Mouse (Mus musculus): Measurements from ENCODE around the gene Ift81. TPM values are rescaled to one million over a fixed set of nuclear protein-coding genes. Genes with fewer than 3 reads are reported as not detected.
A peak's percentile ranks its signal among the peaks of the same experiment; 100 is the strongest.

The Ift81 gene
- polyA plus RNA-seq, 1 experiment from 2014 or later = 39.6 TPM

GRCm38 (mm10) chr5:122645290-122645689, 31.0 kb upstream of the Ift81 start:
- no peak overlapping the region for H3K4me3 ChIP-seq
- WGBS = 90% methylated on average over 6 of the region's 6 CpGs
- no peak for DNase-seq (ENCODE audit: low spot score)
- no peak overlapping the region for H3K27ac ChIP-seq
- peaks cover 15% of the 10 kb centered on the region for H3K4me1 ChIP-seq (replicated peaks)
- no peaks in the 10 kb centered on the region for H3K36me3 ChIP-seq
- H3K27me3 ChIP-seq (ENCODE audit: insufficient read depth, poor library complexity, severe bottlenecking) = peaks cover 3% of the 10 kb centered on the region; the same call in 1 of the 2 replicates
- no peaks in the 10 kb centered on the region for H3K9me3 ChIP-seq

GRCm38 (mm10) chr5:122644111-122644607, 29.8 kb upstream of the Ift81 start:
- Histone ChIP-seq H3K27me3 (ENCODE audit: insufficient read depth, poor library complexity, severe bottlenecking) (no peaks in the 10 kb centered on the region), H3K36me3 (no peaks in the 10 kb centered on the region), H3K4me3 (no peak overlapping the region; the same call in 1 of the 2 replicates), H3K9me3 (no peaks in the 10 kb centered on the region), H3K4me1 (replicated peaks) (peaks cover 15% of the 10 kb centered on the region), H3K27ac (peak overlapping the region; percentile 73)
- no peak for DNase-seq (ENCODE audit: low spot score)
- WGBS = 84% methylated on average over 15 of the region's 15 CpGs

- H3K9me3 ChIP-seq = no peaks in the 10 kb centered on the region
- H3K27me3 ChIP-seq (ENCODE audit: insufficient read depth, poor library complexity, severe bottlenecking) = no peaks in the 10 kb centered on the region
- H3K4me1 ChIP-seq (replicated peaks) = peaks cover 15% of the 10 kb centered on the region
- 77% methylated on average over 12 of the region's 12 CpGs for WGBS
- no peak for DNase-seq (ENCODE audit: low spot score)
- H3K36me3 ChIP-seq = no peaks in the 10 kb centered on the region
- H3K27ac ChIP-seq = peak within 1 kb of the TSS; percentile 73
- H3K4me3 ChIP-seq = no peak within 1 kb of the TSS; the same call in 1 of the 2 replicates
Measured at GRCm38 (mm10) chr5:122643701-122644100, 29.4 kb upstream of the Ift81 start, which contains the start of gene P2rx7. Gene P2rx7, plus strand, starts transcription at chr5:122643911.

GRCm38 (mm10) chr5:122639986-122640385, 25.7 kb upstream of the Ift81 start:
- H3K4me1 ChIP-seq (replicated peaks) = peaks cover 29% of the 10 kb centered on the region
- no peak overlapping the region for H3K27ac ChIP-seq
- no peak for DNase-seq (ENCODE audit: low spot score)
- no peaks in the 10 kb centered on the region for H3K9me3 ChIP-seq
- H3K27me3 ChIP-seq (ENCODE audit: insufficient read depth, poor library complexity, severe bottlenecking) = no peaks in the 10 kb centered on the region
- no peak overlapping the region for H3K4me3 ChIP-seq
- 86% methylated on average over 5 of the region's 5 CpGs for WGBS
- no peaks in the 10 kb centered on the region for H3K36me3 ChIP-seq

GRCm38 (mm10) chr5:122639517-122639916, 25.2 kb upstream of the Ift81 start:
- Histone ChIP-seq H3K27me3 (ENCODE audit: insufficient read depth, poor library complexity, severe bottlenecking) (no peaks in the 10 kb centered on the region), H3K4me3 (no peak overlapping the region), H3K9me3 (no peaks in the 10 kb centered on the region), H3K27ac (no peak overlapping the region), H3K36me3 (no peaks in the 10 kb centered on the region), H3K4me1 (replicated peaks) (peaks cover 29% of the 10 kb centered on the region)
- WGBS = 93% methylated on average over 4 of the region's 4 CpGs
- no peak for DNase-seq (ENCODE audit: low spot score)

- DNase-seq (ENCODE audit: low spot score) = no peak
- 78% methylated on average over 2 of the region's 2 CpGs for WGBS
- Histone ChIP-seq H3K27me3 (ENCODE audit: insufficient read depth, poor library complexity, severe bottlenecking) (no peaks in the 10 kb centered on the region), H3K4me1 (replicated peaks) (peaks cover 19% of the 10 kb centered on the region), H3K36me3 (no peaks in the 10 kb centered on the region), H3K9me3 (no peaks in the 10 kb centered on the region), H3K27ac (no peak overlapping the region), H3K4me3 (no peak overlapping the region)
Measured at GRCm38 (mm10) chr5:122638296-122638695, 24.0 kb upstream of the Ift81 start.

- H3K27me3 ChIP-seq (ENCODE audit: insufficient read depth, poor library complexity, severe bottlenecking) = no peaks in the 10 kb centered on the region
- no peaks in the 10 kb centered on the region for H3K9me3 ChIP-seq
- H3K4me1 ChIP-seq (replicated peaks) = peaks cover 17% of the 10 kb centered on the region
- no peak for DNase-seq (ENCODE audit: low spot score)
- 42% methylated on average over 16 of the region's 16 CpGs for WGBS
- no peak overlapping the region for H3K27ac ChIP-seq
- peak overlapping the region; percentile 33 for H3K4me3 ChIP-seq
- no peaks in the 10 kb centered on the region for H3K36me3 ChIP-seq
Measured at GRCm38 (mm10) chr5:122636958-122637357, 22.6 kb upstream of the Ift81 start.

- no peaks in the 10 kb centered on the region for H3K9me3 ChIP-seq
- no peak for DNase-seq (ENCODE audit: low spot score)
- H3K27ac ChIP-seq = no peak overlapping the region
- H3K4me1 ChIP-seq (replicated peaks) = peaks cover 17% of the 10 kb centered on the region
- WGBS = 76% methylated on average over 9 of the region's 9 CpGs
- H3K36me3 ChIP-seq = no peaks in the 10 kb centered on the region
- H3K4me3 ChIP-seq = no peak overlapping the region
- no peaks in the 10 kb centered on the region for H3K27me3 ChIP-seq (ENCODE audit: insufficient read depth, poor library complexity, severe bottlenecking)
Measured at GRCm38 (mm10) chr5:122636308-122636707, 22.0 kb upstream of the Ift81 start.

GRCm38 (mm10) chr5:122635228-122635627, 20.9 kb upstream of the Ift81 start:
- no peak for DNase-seq (ENCODE audit: low spot score)
- Histone ChIP-seq H3K27ac (no peak overlapping the region), H3K4me1 (replicated peaks) (peaks cover 17% of the 10 kb centered on the region), H3K4me3 (no peak overlapping the region), H3K27me3 (ENCODE audit: insufficient read depth, poor library complexity, severe bottlenecking) (no peaks in the 10 kb centered on the region), H3K36me3 (no peaks in the 10 kb centered on the region), H3K9me3 (no peaks in the 10 kb centered on the region)
- 80% methylated on average over 8 of the region's 8 CpGs for WGBS

GRCm38 (mm10) chr5:122627243-122627642, 12.9 kb upstream of the Ift81 start:
- no peaks in the 10 kb centered on the region for H3K27me3 ChIP-seq (ENCODE audit: insufficient read depth, poor library complexity, severe bottlenecking)
- no peaks in the 10 kb centered on the region for H3K9me3 ChIP-seq
- no peaks in the 10 kb centered on the region for H3K36me3 ChIP-seq
- WGBS = 42% methylated on average over 2 of the region's 2 CpGs
- H3K4me3 ChIP-seq = no peak overlapping the region
- peaks cover 6% of the 10 kb centered on the region for H3K4me1 ChIP-seq (replicated peaks)
- peak; percentile 86 for DNase-seq (ENCODE audit: low spot score)
- no peak overlapping the region for H3K27ac ChIP-seq

- Histone ChIP-seq H3K27ac (no peak overlapping the region), H3K4me1 (replicated peaks) (peaks cover 22% of the 10 kb centered on the region), H3K27me3 (ENCODE audit: insufficient read depth, poor library complexity, severe bottlenecking) (no peaks in the 10 kb centered on the region), H3K4me3 (no peak overlapping the region), H3K9me3 (no peaks in the 10 kb centered on the region), H3K36me3 (no peaks in the 10 kb centered on the region)
- 89% methylated on average over 14 of the region's 14 CpGs for WGBS
- no peak for DNase-seq (ENCODE audit: low spot score)
Measured at GRCm38 (mm10) chr5:122625565-122626252, 11.4 kb upstream of the Ift81 start.

- Histone ChIP-seq H3K4me3 (no peak overlapping the region), H3K36me3 (no peaks in the 10 kb centered on the region), H3K4me1 (replicated peaks) (peaks cover 23% of the 10 kb centered on the region), H3K9me3 (no peaks in the 10 kb centered on the region), H3K27me3 (ENCODE audit: insufficient read depth, poor library complexity, severe bottlenecking) (no peaks in the 10 kb centered on the region), H3K27ac (no peak overlapping the region)
- WGBS = 93% methylated on average over 11 of the region's 11 CpGs
- no peak for DNase-seq (ENCODE audit: low spot score)
Measured at GRCm38 (mm10) chr5:122624952-122625479, 10.7 kb upstream of the Ift81 start.

- H3K4me3 ChIP-seq = no peak overlapping the region
- H3K36me3 ChIP-seq = no peaks in the 10 kb centered on the region
- H3K27me3 ChIP-seq (ENCODE audit: insufficient read depth, poor library complexity, severe bottlenecking) = no peaks in the 10 kb centered on the region
- 85% methylated on average over 9 of the region's 9 CpGs for WGBS
- no peaks in the 10 kb centered on the region for H3K9me3 ChIP-seq
- peaks cover 23% of the 10 kb centered on the region for H3K4me1 ChIP-seq (replicated peaks)
- no peak for DNase-seq (ENCODE audit: low spot score)
- H3K27ac ChIP-seq = no peak overlapping the region
Measured at GRCm38 (mm10) chr5:122623861-122624260, 9.5 kb upstream of the Ift81 start.
